Mouse (Mus musculus) cerebellum, postnatal 4 days (tissue): ENCODE data around the gene Pole2.
A peak's percentile ranks its signal among the peaks of the same experiment; 100 is the strongest.
"Not testable (repeated sequence)": the region's sequence is repeated elsewhere in the genome, so short reads cannot be mapped to it uniquely, and the experiment has no call there.

Source experiments
- DNase-seq, 2 experiments: peaks; one replicate each; pipeline ENCODE4 v3.0.0; 2022; ENCODE audit warnings: low spot score in 2 of 2, mixed read lengths in 1 of 2

The Pole2 gene

GRCm38 (mm10) chr12:69179371-69179770, 48.6 kb downstream of the Pole2 start:
- no peak for DNase-seq

DNA sequence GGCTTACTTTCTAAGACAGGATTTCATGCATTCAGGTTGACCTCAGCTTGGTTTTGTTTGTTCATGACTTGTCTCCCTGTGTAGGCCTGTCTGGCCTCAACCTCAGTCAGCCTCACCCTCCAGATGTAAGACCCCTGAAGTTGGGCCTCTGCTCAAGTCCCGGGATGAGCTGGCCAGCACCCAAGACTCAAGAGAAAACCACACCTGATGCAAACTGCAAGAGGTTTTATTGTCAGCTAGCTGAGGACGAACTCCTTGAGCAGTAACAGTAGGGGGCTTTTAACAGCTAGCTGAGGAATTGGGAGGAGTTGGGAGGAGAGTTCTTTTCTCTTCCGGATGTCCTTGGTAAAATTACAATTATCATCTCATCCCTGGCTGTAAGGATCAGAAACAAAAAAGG, 50.5 kb downstream of the Pole2 start:
- no peak for DNase-seq

GRCm38 (mm10) chr12:69175975-69176374, 52.0 kb downstream of the Pole2 start:
- DNase-seq, result no peak

GRCm38 (mm10) chr12:69171307-69171706, 56.7 kb downstream of the Pole2 start:
- DNase-seq, result no peak

DNA sequence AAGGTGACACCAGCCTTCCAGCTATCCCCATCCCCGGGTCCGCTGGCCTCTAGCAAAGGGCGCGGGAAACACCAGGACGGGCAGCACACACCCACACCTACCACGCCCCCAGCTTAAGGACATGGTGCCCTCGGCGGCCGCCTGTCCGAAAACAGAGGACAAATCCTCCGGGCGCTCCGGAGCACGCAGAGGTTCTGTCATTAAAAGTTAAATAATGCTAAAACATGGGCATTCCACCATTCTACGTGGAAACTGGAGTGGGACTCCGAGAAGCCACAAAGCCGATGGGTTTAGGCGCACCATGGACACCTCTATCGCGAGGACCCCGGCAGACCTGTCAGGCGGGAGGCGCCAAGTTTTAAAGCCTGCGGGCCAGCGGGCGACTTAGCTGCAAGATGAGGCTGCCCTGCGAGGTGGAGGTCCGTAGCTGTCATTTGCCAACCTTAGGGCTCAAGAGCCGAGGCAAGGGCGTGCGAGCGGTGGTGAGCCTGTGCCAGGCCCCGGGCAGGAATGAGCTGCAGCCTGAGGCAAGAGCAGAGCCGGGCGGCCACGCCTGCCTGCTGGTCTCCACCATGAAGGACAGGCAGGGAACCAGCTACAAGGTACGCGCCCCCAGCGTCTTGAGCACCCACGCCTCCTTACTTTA, 59.4 kb downstream of the Pole2 start, which contains the start of gene Lrr1:
TSS of gene Lrr1 (plus strand) at position 354 of the 646 bp plus-strand sequence.
- peak; percentile 57 to 78 for DNase-seq

- DNase-seq, result no peak
Measured at GRCm38 (mm10) chr12:69167656-69168460, 60.1 kb downstream of the Pole2 start.

GRCm38 (mm10) chr12:69166861-69167581, 61.0 kb downstream of the Pole2 start:
- DNase-seq, result not testable (repeated sequence)

DNA sequence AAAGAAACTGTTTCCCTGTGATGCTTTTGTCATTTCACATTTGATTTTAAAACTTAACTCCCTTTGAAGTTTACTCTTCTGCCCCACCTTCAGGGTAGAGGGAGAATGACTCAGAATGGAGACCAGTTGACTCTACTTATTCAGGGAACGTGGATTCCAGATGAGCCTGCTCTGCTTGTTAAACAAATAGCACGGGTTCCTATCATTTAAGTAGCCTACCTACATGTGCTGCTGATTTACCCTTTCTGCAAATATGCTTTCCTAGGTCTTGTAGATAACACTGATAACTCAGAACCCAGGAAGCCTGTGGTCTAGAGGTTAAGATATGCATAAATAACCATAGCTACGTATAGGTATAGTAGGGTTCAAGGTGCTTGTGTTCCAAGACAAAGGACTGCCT, 63.1 kb downstream of the Pole2 start:
- no peak for DNase-seq

- not testable (repeated sequence) for DNase-seq
Measured at GRCm38 (mm10) chr12:69163586-69163985, 64.4 kb downstream of the Pole2 start.

DNA sequence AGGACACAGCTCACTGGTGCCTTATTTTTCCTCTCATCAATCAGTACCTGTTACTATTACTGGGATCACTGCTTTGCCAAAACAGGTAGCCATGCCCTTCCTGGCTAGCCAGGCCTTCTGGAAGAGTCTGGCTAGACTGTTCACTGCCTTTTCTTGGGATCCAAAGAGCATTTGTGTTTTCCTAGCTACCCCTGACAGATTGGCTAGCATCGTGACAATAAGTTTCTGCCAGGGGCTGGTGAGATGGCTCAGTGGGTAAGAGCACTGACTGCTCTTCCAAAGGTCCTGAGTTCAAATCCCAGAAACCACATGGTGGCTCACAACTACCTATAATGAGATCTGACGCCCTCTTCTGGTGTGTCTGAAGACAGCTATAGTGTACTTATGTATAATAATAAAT, 67.3 kb downstream of the Pole2 start:
- not testable (repeated sequence) for DNase-seq

GRCm38 (mm10) chr12:69159578-69159940, 68.4 kb downstream of the Pole2 start:
- DNase-seq, result no peak

DNA sequence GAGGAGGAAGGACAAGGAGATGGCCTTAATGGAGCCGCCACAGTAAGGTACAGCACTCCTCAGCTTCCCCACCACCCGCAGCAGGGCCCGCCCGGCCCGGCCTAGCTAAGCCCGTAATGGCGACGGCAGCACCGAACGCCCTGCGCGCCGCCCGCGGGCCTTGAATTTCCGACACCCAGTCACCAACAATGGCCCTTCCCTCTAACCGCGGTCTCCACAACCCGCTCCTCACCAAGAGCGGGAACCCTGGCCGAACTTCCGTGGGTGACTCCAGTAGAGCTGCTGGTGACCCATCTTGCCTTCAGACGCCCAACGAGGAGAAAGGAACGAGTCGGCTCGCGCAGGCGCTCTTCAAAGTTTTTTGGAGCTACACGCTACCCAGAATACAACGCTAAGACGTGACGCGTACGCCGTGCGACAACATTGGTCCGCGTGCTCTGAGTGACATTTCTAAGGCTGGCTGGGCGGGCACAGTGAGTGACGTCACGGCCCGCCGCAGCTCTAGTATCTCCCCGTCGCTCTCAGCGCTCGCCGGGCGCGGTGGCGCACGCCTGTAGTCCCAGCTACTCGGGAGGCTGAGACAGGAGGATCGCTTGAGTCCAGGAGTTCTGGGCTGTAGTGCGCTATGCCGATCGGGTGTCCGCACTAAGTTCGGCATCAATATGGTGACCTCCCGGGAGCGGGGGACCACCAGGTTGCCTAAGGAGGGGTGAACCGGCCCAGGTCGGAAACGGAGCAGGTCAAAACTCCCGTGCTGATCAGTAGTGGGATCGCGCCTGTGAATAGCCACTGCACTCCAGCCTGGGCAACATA, 69.0 kb downstream of the Pole2 start, which contains the start of gene Rps29:
TSS of gene Rps29 (minus strand) at position 422 of the 813 bp plus-strand sequence.
- peak; percentile 92 to 96 for DNase-seq

DNA sequence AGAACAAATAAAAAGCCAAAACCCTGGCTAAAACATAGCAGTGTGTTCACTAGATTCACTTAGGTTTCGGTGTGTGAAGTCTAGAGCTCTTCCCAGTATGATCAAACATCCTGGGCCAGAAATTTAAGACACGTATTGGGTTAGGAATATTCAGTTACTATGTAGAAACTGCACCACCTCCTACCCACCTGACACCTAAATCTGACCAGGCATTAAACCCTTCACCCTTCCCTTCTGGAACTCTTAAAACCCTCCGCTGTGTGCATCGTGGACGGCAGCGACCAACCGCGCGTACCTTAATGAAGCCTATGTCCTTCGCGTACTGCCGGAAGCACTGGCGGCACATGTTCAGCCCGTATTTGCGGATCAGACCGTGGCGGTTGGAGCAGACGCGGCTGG, 69.6 kb downstream of the Pole2 start:
- no peak for DNase-seq

GRCm38 (mm10) chr12:69157107-69157506, 70.9 kb downstream of the Pole2 start:
- no peak for DNase-seq

- no peak for DNase-seq
Measured at GRCm38 (mm10) chr12:69156436-69156835, 71.6 kb downstream of the Pole2 start.

DNA sequence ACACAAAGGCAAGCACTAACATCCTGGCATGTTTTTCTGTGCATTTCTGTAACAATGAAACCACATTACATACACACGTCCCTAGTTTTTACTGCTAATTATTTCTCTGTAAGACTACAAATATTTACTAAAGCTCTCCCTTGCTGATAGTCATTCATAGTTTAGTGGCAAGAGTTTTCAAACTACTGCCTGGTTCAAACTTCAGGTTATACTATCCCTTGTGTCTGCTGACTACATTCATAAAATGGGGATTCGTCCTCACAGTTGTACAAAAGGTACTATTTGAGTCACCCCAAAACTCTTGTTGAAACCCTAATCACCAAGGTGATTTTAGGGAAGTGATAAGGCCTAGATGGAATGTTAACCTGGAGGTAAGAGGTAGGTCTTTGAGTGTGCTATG, 72.1 kb downstream of the Pole2 start:
- DNase-seq, result no peak
